Mouse (Mus musculus): Measurements from ENCODE around the gene Cmklr1. TPM values are rescaled to one million over a fixed set of nuclear protein-coding genes. Genes with fewer than 3 reads are reported as not detected.

Gene Cmklr1
- polyA plus RNA-seq, 1 experiment: not detected

DNA sequence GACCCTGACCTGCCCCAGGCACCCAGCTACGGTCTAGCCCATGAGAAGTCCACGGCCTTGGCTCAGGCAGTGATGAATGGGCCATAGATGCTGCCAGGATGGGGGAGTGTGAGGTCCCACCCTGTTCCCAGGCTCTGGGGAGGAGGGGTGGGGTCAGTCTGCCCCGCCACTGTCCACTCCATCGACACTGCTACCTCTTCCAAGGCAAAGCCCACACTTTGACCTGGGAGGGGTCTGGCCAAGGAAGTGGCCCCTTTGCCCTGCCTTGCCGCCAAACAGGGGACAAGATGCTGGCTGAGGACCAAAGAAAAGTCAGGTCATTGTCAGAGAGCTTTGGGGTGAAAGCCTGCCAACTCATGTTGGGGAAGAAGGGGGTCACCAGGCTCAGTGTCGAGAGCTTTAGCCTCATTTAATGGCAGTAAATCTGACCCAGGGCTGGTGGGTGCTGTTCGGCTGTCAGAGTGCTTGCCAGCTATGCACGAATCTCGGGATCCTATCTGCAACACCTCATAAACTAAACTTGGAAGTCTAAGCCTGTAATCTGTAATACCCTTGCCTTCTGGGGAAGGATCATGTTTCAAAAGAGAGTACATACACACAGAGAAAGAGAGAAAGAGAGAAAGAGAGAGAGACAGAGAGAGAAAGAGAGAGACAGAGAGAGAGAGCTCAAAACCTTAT, 17.1 kb downstream of the Cmklr1 start:
- Histone ChIP-seq H3K4me3 (replicated peaks) (no peak overlapping the region), H3K36me3 (ENCODE audit: control insufficient read depth) (no peaks in the 10 kb centered on the region), H3K4me1 (ENCODE audit: control insufficient read depth) (no peaks in the 10 kb centered on the region), H3K9me3 (ENCODE audit: control insufficient read depth, low read length) (no peaks in the 10 kb centered on the region), H3K27me3 (ENCODE audit: control insufficient read depth) (no peaks in the 10 kb centered on the region)
- TF ChIP-seq TAL1 (IDR thresholded peaks at IDR 0.05; ENCODE audit: low read length) (no peak), GATA1 (IDR thresholded peaks at IDR 0.05; ENCODE audit: low read length) (no peak)

DNA sequence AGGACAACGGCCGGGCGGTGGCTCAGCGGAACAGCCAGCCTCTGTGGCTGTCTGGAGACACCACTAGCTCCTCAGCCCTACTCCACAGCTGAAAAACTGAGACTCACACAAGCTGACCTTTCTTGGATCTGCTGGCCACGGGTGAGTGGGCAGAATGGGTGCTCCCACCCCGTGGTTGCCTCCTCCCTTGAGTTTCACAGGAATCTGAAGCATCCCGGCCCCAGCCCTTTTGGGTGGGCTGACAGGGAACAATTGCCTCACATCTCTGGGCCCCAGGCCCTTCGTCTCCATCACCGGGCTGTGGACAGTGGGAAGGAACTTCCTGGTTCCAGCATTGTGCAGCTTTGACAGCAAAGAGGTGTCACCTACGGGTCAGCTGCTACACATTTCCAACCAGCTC, 20.1 kb downstream of the Cmklr1 start:
- no peaks in the 10 kb centered on the region for H3K4me1 ChIP-seq (ENCODE audit: control insufficient read depth)
- no peaks in the 10 kb centered on the region for H3K27me3 ChIP-seq (ENCODE audit: control insufficient read depth)
- no peaks in the 10 kb centered on the region for H3K36me3 ChIP-seq (ENCODE audit: control insufficient read depth)
- no peak overlapping the region for H3K4me3 ChIP-seq (replicated peaks)
- TF ChIP-seq TAL1 (IDR thresholded peaks at IDR 0.05; ENCODE audit: low read length): no peak
- no peak for TF ChIP-seq GATA1 (IDR thresholded peaks at IDR 0.05; ENCODE audit: low read length)
- H3K9me3 ChIP-seq (ENCODE audit: control insufficient read depth, low read length): no peaks in the 10 kb centered on the region

GRCm38 (mm10) chr5:113629248-113629647, 21.0 kb downstream of the Cmklr1 start:
- H3K4me3 ChIP-seq (replicated peaks): no peak overlapping the region
- H3K4me1 ChIP-seq (ENCODE audit: control insufficient read depth): no peaks in the 10 kb centered on the region
- TF ChIP-seq TAL1 (IDR thresholded peaks at IDR 0.05; ENCODE audit: low read length): no peak
- TF ChIP-seq GATA1 (IDR thresholded peaks at IDR 0.05; ENCODE audit: low read length): no peak
- no peaks in the 10 kb centered on the region for H3K9me3 ChIP-seq (ENCODE audit: control insufficient read depth, low read length)
- no peaks in the 10 kb centered on the region for H3K36me3 ChIP-seq (ENCODE audit: control insufficient read depth)
- no peaks in the 10 kb centered on the region for H3K27me3 ChIP-seq (ENCODE audit: control insufficient read depth)

GRCm38 (mm10) chr5:113627820-113628437, 22.3 kb downstream of the Cmklr1 start:
- H3K9me3 ChIP-seq (ENCODE audit: control insufficient read depth, low read length): no peaks in the 10 kb centered on the region
- no peaks in the 10 kb centered on the region for H3K27me3 ChIP-seq (ENCODE audit: control insufficient read depth)
- no peaks in the 10 kb centered on the region for H3K36me3 ChIP-seq (ENCODE audit: control insufficient read depth)
- H3K4me3 ChIP-seq (replicated peaks): no peak overlapping the region
- TF ChIP-seq TAL1 (IDR thresholded peaks at IDR 0.05; ENCODE audit: low read length) (no peak), GATA1 (IDR thresholded peaks at IDR 0.05; ENCODE audit: low read length) (no peak)
- no peaks in the 10 kb centered on the region for H3K4me1 ChIP-seq (ENCODE audit: control insufficient read depth)

DNA sequence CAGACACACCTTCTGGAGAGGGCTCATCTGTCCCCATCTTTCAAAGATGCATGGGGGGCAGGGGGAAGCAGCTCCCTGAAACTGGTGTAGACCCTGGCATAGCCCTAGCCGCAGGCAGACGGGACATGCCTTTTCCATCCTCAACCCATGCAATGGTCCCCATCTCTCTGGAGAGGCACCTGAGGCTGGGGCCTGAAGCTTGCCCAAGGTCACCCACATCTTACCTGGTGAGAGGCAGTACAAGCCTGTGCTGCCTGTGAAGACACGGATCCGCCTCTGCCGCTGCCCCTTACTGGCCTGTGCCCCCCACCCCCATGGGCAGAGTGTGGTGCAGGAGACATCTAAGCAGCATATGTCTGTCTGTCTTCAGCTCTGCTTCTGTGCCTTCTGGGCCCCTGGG, 23.2 kb downstream of the Cmklr1 start:
- Histone ChIP-seq H3K36me3 (ENCODE audit: control insufficient read depth) (no peaks in the 10 kb centered on the region), H3K4me3 (replicated peaks) (no peak overlapping the region), H3K27me3 (ENCODE audit: control insufficient read depth) (no peaks in the 10 kb centered on the region), H3K4me1 (ENCODE audit: control insufficient read depth) (no peaks in the 10 kb centered on the region), H3K9me3 (ENCODE audit: control insufficient read depth, low read length) (no peaks in the 10 kb centered on the region)
- TF ChIP-seq TAL1 (IDR thresholded peaks at IDR 0.05; ENCODE audit: low read length): no peak
- TF ChIP-seq GATA1 (IDR thresholded peaks at IDR 0.05; ENCODE audit: low read length): no peak

GRCm38 (mm10) chr5:113626352-113626751, 23.9 kb downstream of the Cmklr1 start:
- TF ChIP-seq GATA1 (IDR thresholded peaks at IDR 0.05; ENCODE audit: low read length) (no peak), TAL1 (IDR thresholded peaks at IDR 0.05; ENCODE audit: low read length) (no peak)
- Histone ChIP-seq H3K4me1 (ENCODE audit: control insufficient read depth) (no peaks in the 10 kb centered on the region), H3K36me3 (ENCODE audit: control insufficient read depth) (no peaks in the 10 kb centered on the region), H3K4me3 (replicated peaks) (no peak overlapping the region), H3K27me3 (ENCODE audit: control insufficient read depth) (no peaks in the 10 kb centered on the region), H3K9me3 (ENCODE audit: control insufficient read depth, low read length) (no peaks in the 10 kb centered on the region)

DNA sequence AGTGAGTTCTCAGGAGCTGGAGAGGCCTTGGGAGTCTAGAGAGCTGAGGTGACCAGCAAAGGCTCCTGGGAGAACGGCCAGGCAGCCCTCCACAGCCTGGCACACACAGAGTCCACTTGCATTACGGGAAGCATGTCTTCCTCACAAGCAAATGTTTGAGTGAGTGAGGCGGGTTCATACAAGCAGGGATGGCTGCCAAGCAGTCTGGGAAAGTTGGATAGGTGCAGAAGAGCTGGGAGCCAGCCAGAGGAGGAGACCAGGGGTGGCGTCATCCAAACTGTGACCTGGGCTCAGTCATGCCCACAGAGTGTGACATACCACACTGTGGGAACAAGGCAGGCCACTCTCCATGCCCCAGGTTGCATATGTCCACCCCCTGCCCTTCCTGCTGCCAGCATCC, 25.2 kb downstream of the Cmklr1 start:
- TF ChIP-seq GATA1 (IDR thresholded peaks at IDR 0.05; ENCODE audit: low read length): no peak
- TF ChIP-seq TAL1 (IDR thresholded peaks at IDR 0.05; ENCODE audit: low read length): no peak
- Histone ChIP-seq H3K4me3 (replicated peaks) (no peak overlapping the region), H3K36me3 (ENCODE audit: control insufficient read depth) (no peaks in the 10 kb centered on the region), H3K27me3 (ENCODE audit: control insufficient read depth) (no peaks in the 10 kb centered on the region), H3K4me1 (ENCODE audit: control insufficient read depth) (no peaks in the 10 kb centered on the region), H3K9me3 (ENCODE audit: control insufficient read depth, low read length) (no peaks in the 10 kb centered on the region; the same call in 1 of the 2 replicates)

- TF ChIP-seq TAL1 (IDR thresholded peaks at IDR 0.05; ENCODE audit: low read length): no peak
- TF ChIP-seq GATA1 (IDR thresholded peaks at IDR 0.05; ENCODE audit: low read length): no peak
- Histone ChIP-seq H3K4me3 (replicated peaks) (no peak overlapping the region), H3K4me1 (ENCODE audit: control insufficient read depth) (no peaks in the 10 kb centered on the region), H3K9me3 (ENCODE audit: control insufficient read depth, low read length) (no peaks in the 10 kb centered on the region; the same call in 1 of the 2 replicates), H3K27me3 (ENCODE audit: control insufficient read depth) (no peaks in the 10 kb centered on the region), H3K36me3 (ENCODE audit: control insufficient read depth) (no peaks in the 10 kb centered on the region)
These were observed 27.2 kb downstream of the Cmklr1 start for GRCm38 (mm10) chr5:113623052-113623451.

GRCm38 (mm10) chr5:113620999-113621398, 29.2 kb downstream of the Cmklr1 start:
- no peaks in the 10 kb centered on the region for H3K4me1 ChIP-seq (ENCODE audit: control insufficient read depth)
- no peaks in the 10 kb centered on the region for H3K36me3 ChIP-seq (ENCODE audit: control insufficient read depth)
- no peak for TF ChIP-seq TAL1 (IDR thresholded peaks at IDR 0.05; ENCODE audit: low read length)
- TF ChIP-seq GATA1 (IDR thresholded peaks at IDR 0.05; ENCODE audit: low read length): no peak
- no peak overlapping the region for H3K4me3 ChIP-seq (replicated peaks)
- H3K9me3 ChIP-seq (ENCODE audit: control insufficient read depth, low read length): peaks cover 5% of the 10 kb centered on the region; the same call in 1 of the 2 replicates
- no peaks in the 10 kb centered on the region for H3K27me3 ChIP-seq (ENCODE audit: control insufficient read depth)

Measured in erythroblast, embryonic 14.5 days (primary cell).